Mouse (Mus musculus) midbrain, embryonic 14.5 days (tissue): ENCODE data around the gene Parp1. TPM values are rescaled to one million over a fixed set of nuclear protein-coding genes. Genes with fewer than 3 reads are reported as not detected.
A peak's percentile ranks its signal among the peaks of the same experiment; 100 is the strongest.

Source experiments
- ATAC-seq: fragments of 200-750 bp; cut with Nextera tagmentation; 2 replicates; pipeline ENCODE4 v1.8.0; 2017; ENCODE audit warnings: moderate number of reproducible peaks, moderate library complexity; ENCODE audit not compliant: low FRiP score, low TSS enrichment
- DNase-seq: peaks from one replicate; pipeline ENCODE4 v3.0.0-alpha.2; 2015
- H3K27ac ChIP-seq: fragments of 300-500 bp; sonication (generic); replicated peaks from 2 replicates; pipeline ENCODE4 v1.5.1; 2014; ENCODE audit warnings: mild to moderate bottlenecking, low read depth, low read length, moderate library complexity
- H3K27me3 ChIP-seq: fragments of 300-500 bp; sonication (generic); 2 replicates; pipeline ENCODE4 v1.6.1; 2014; ENCODE audit warnings: low read length, control low read depth, mixed read lengths; ENCODE audit not compliant: control insufficient read depth, insufficient read depth
- H3K36me3 ChIP-seq: fragments of 300-500 bp; sonication (generic); 2 replicates; pipeline ENCODE4 v1.6.1; 2014; ENCODE audit warnings: low read length, control low read depth; ENCODE audit not compliant: control insufficient read depth, insufficient read depth
- H3K4me1 ChIP-seq: fragments of 300-500 bp; sonication (generic); 2 replicates; pipeline ENCODE4 v1.6.1; 2014; ENCODE audit warnings: mild to moderate bottlenecking, antibody characterized with exemption, low read length, control low read depth; ENCODE audit not compliant: control insufficient read depth, insufficient read depth
- H3K4me2 ChIP-seq: fragments of 300-500 bp; sonication (generic); 2 replicates; pipeline ENCODE4 v1.6.1; 2014; ENCODE audit warnings: mild to moderate bottlenecking, low read length, moderate library complexity
- H3K4me3 ChIP-seq: fragments of 300-500 bp; sonication (generic); replicated peaks from 2 replicates; pipeline ENCODE4 v1.5.1; 2014; ENCODE audit warnings: low read depth, low read length
- H3K9ac ChIP-seq: fragments of 300-500 bp; sonication (generic); replicated peaks from 2 replicates; pipeline ENCODE4 v1.6.1; 2014; ENCODE audit warnings: mild to moderate bottlenecking, low read length, moderate library complexity
- H3K9me3 ChIP-seq: fragments of 300-500 bp; sonication (generic); 2 replicates; pipeline ENCODE4 v1.6.1; 2016; ENCODE audit warnings: low read length, control low read depth, mixed read lengths; ENCODE audit not compliant: control insufficient read depth
- WGBS: fragments of 180-500 bp; shearing (Covaris S2); extraction: QIAGEN DNeasy Blood & Tissue Kit; methylation state at CpG from one replicate; pipeline ENCODE4 v1.1.7; 2014; 5-methylcytosine and 5-hydroxymethylcytosine counted together
- polyA plus RNA-seq: library from polyadenylated mRNA; unstranded; fragments of >200 nt; fragmentation: Nextera tagmentation; extraction: Ambion mirVana; gene quantifications from 2 replicates; pipeline ENCODE4 v1.2.1, GENCODE M21; 2014

The Parp1 gene
- polyA plus RNA-seq = 73.9 and 97.4 TPM in 2 replicates

- H3K9me3 ChIP-seq = no peaks in the 10 kb centered on the region
- peak within 1 kb of the TSS; percentile 82 for H3K9ac ChIP-seq
- ATAC-seq (peak; percentile 98), DNase-seq (peak; percentile 98)
- peak within 1 kb of the TSS; percentile 96 for H3K4me2 ChIP-seq
- H3K27ac ChIP-seq = peak within 1 kb of the TSS; percentile 87
- WGBS = under 1% methylated on average over 61 of the region's 67 CpGs
- H3K36me3 ChIP-seq = peaks cover 10% of the 10 kb centered on the region
- H3K27me3 ChIP-seq = no peaks in the 10 kb centered on the region
- H3K4me1 ChIP-seq = peaks cover 19% of the 10 kb centered on the region
- H3K4me3 ChIP-seq = peak within 1 kb of the TSS; percentile 92
Measured at GRCm38 (mm10) chr1:180568761-180569452, at the start of gene Parp1. TSS of gene Parp1 (plus strand) at chr1:180568924.

- Histone ChIP-seq H3K9ac (no peak overlapping the region), H3K4me1 (no peaks in the 10 kb centered on the region), H3K9me3 (no peaks in the 10 kb centered on the region), H3K4me3 (no peak overlapping the region), H3K27ac (no peak overlapping the region), H3K4me2 (no peak overlapping the region), H3K27me3 (no peaks in the 10 kb centered on the region), H3K36me3 (no peaks in the 10 kb centered on the region)
- 93% methylated on average over 8 of the region's 8 CpGs for WGBS
- ATAC-seq (no peak), DNase-seq (no peak)
Measured at GRCm38 (mm10) chr1:180519520-180519919, 49.2 kb upstream of the Parp1 start.

GRCm38 (mm10) chr1:180520190-180520589 lies 48.5 kb upstream of the Parp1 start:
- Histone ChIP-seq H3K4me2 (no peak overlapping the region), H3K4me3 (no peak overlapping the region), H3K36me3 (no peaks in the 10 kb centered on the region), H3K4me1 (no peaks in the 10 kb centered on the region), H3K27me3 (no peaks in the 10 kb centered on the region), H3K9ac (no peak overlapping the region), H3K27ac (no peak overlapping the region), H3K9me3 (no peaks in the 10 kb centered on the region)
- DNase-seq (peak; percentile 39), ATAC-seq (no peak)
- WGBS = 30% methylated on average over 7 of the region's 7 CpGs

- Histone ChIP-seq H3K9me3 (no peaks in the 10 kb centered on the region), H3K36me3 (no peaks in the 10 kb centered on the region), H3K4me2 (no peak overlapping the region), H3K27me3 (no peaks in the 10 kb centered on the region), H3K27ac (no peak overlapping the region), H3K4me1 (no peaks in the 10 kb centered on the region), H3K9ac (no peak overlapping the region), H3K4me3 (no peak overlapping the region)
- WGBS = 90% methylated on average over 2 of the region's 2 CpGs
- DNase-seq (no peak), ATAC-seq (no peak)
Measured at GRCm38 (mm10) chr1:180523320-180523719, 45.4 kb upstream of the Parp1 start.

GRCm38 (mm10) chr1:180525301-180525700 lies 43.4 kb upstream of the Parp1 start:
- ATAC-seq (no peak), DNase-seq (no peak)
- WGBS = 75% methylated on average over 1 of the region's 1 CpGs

GRCm38 (mm10) chr1:180529847-180530246 lies 38.9 kb upstream of the Parp1 start:
- H3K9me3 ChIP-seq = peaks cover 9% of the 10 kb centered on the region; the same call in 1 of the 2 replicates
- no peak for DNase-seq
- no peak overlapping the region for H3K27ac ChIP-seq
- ATAC-seq = no peak
- 91% methylated on average over 7 of the region's 7 CpGs for WGBS
- H3K36me3 ChIP-seq = no peaks in the 10 kb centered on the region
- H3K4me2 ChIP-seq = no peak overlapping the region
- no peak overlapping the region for H3K9ac ChIP-seq
- H3K27me3 ChIP-seq = no peaks in the 10 kb centered on the region
- 0 out of 2 replicates have a peak, but pooled peaks cover 4% of the 10 kb centered on the region for H3K4me1 ChIP-seq
- H3K4me3 ChIP-seq = no peak overlapping the region

More at GRCm38 (mm10) chr1:180525301-180525700, 43.4 kb upstream of the Parp1 start:
- Histone ChIP-seq H3K27ac (no peak overlapping the region), H3K36me3 (no peaks in the 10 kb centered on the region), H3K4me1 (0 out of 2 replicates have a peak, but pooled peaks cover 2% of the 10 kb centered on the region), H3K9ac (no peak overlapping the region), H3K9me3 (no peaks in the 10 kb centered on the region), H3K4me3 (no peak overlapping the region), H3K27me3 (no peaks in the 10 kb centered on the region), H3K4me2 (no peak overlapping the region)

GRCm38 (mm10) chr1:180530457-180531263 lies 38.1 kb upstream of the Parp1 start:
- Histone ChIP-seq H3K4me2 (no peak overlapping the region), H3K36me3 (no peaks in the 10 kb centered on the region), H3K4me3 (no peak overlapping the region), H3K27me3 (no peaks in the 10 kb centered on the region), H3K27ac (no peak overlapping the region), H3K9me3 (peaks cover 9% of the 10 kb centered on the region; the same call in 1 of the 2 replicates), H3K9ac (no peak overlapping the region), H3K4me1 (0 out of 2 replicates have a peak, but pooled peaks cover 4% of the 10 kb centered on the region)
- no peak for DNase-seq
- 67% methylated on average over 8 of the region's 8 CpGs for WGBS
- no peak for ATAC-seq

GRCm38 (mm10) chr1:180532671-180533070 lies 36.1 kb upstream of the Parp1 start:
- no peak overlapping the region for H3K27ac ChIP-seq
- WGBS = 98% methylated on average over 11 of the region's 11 CpGs
- H3K36me3 ChIP-seq = no peaks in the 10 kb centered on the region
- H3K4me3 ChIP-seq = no peak overlapping the region
- H3K27me3 ChIP-seq = no peaks in the 10 kb centered on the region
- H3K9ac ChIP-seq = no peak overlapping the region
- DNase-seq (no peak), ATAC-seq (no peak)
- H3K4me1 ChIP-seq = 0 out of 2 replicates have a peak, but pooled peaks cover 4% of the 10 kb centered on the region
- no peak overlapping the region for H3K4me2 ChIP-seq
- H3K9me3 ChIP-seq = peaks cover 9% of the 10 kb centered on the region; the same call in 1 of the 2 replicates
